Mouse (Mus musculus) limb, embryonic 13.5 days (tissue): ENCODE results near the gene Ckm. TPM values are rescaled to one million over a fixed set of nuclear protein-coding genes. Genes with fewer than 3 reads are reported as not detected.

Source experiments
- microRNA counts: library from miRNA; unstranded; fragments of <30 nt; microRNA quantifications from one replicate; lab custom pipeline; 2016
- microRNA-seq: library from miRNA; unstranded; fragments of <30 nt; microRNA quantifications from one replicate; pipeline ENCODE4, GENCODE M21; 2016
- polyA plus RNA-seq: library from polyadenylated mRNA; unstranded; fragments of >200 nt; fragmentation: Nextera tagmentation; extraction: Ambion mirVana; gene quantifications from 2 replicates; pipeline ENCODE4 v1.2.1, GENCODE M21; 2015

Gene Ckm
- polyA plus RNA-seq, 1 experiment from 2014 or later = 3.2 TPM

MicroRNAs encoded within 50 kb of the gene (microRNA counts, 519-probe panel; counts per million panel counts)
- not detected for microRNA mmu-miR-343 (lab: Ali Mortazavi, UCI)

Small RNA genes within 50 kb of the gene (microRNA-seq; reads per million reads assigned to microRNA genes)
- gene Mir343 = not detected

Other genes starting within 250 kb of the Ckm start
- gene Gipr, start 238.6 kb upstream of the Ckm start, polyA plus RNA-seq = 0.29 and 0.41 TPM in 2 replicates
- 5.2 and 5.5 TPM in 2 replicates for gene Eml2, start 228.4 kb upstream of the Ckm start, polyA plus RNA-seq
- 4.6 and 6.2 TPM in 2 replicates for gene Gpr4, start 192.2 kb upstream of the Ckm start, polyA plus RNA-seq
- gene Opa3, start 176.4 kb upstream of the Ckm start, polyA plus RNA-seq = 35.2 and 35.7 TPM in 2 replicates
- gene Vasp, start 133.0 kb upstream of the Ckm start, polyA plus RNA-seq = 68.9 and 69.0 TPM in 2 replicates
- not detected in 2 replicates for gene Ppm1n, start 124.7 kb upstream of the Ckm start, polyA plus RNA-seq
- 20.2 and 20.9 TPM in 2 replicates for gene Rtn2, start 122.2 kb upstream of the Ckm start, polyA plus RNA-seq
- gene Fosb, start 94.7 kb upstream of the Ckm start, polyA plus RNA-seq = 0.23 and 0.27 TPM in 2 replicates
- 89.1 and 96.4 TPM in 2 replicates for gene Ercc1, start 60.0 kb upstream of the Ckm start, polyA plus RNA-seq
- gene Cd3eap, start 45.3 kb upstream of the Ckm start, polyA plus RNA-seq = 29.9 and 31.8 TPM in 2 replicates
- 9.0 and 9.6 TPM in 2 replicates for gene Ppp1r13l, start 45.0 kb upstream of the Ckm start, polyA plus RNA-seq
- 18.2 and 18.3 TPM in 2 replicates for gene Ercc2, start 22.8 kb upstream of the Ckm start, polyA plus RNA-seq
- 8.3 and 8.6 TPM in 2 replicates for gene Klc3, start 672 bp upstream of the Ckm start, polyA plus RNA-seq
- 9.8 and 10.3 TPM in 2 replicates for gene Mark4, start 54.0 kb downstream of the Ckm start, polyA plus RNA-seq
- 1.1 and 1.3 TPM in 2 replicates for gene Exoc3l2, start 58.6 kb downstream of the Ckm start, polyA plus RNA-seq
- gene Bloc1s3, start 103.6 kb downstream of the Ckm start, polyA plus RNA-seq = 2.5 TPM in 2 replicates
- gene Trappc6a, start 103.6 kb downstream of the Ckm start, polyA plus RNA-seq = 67.5 and 67.8 TPM in 2 replicates
- 0.10 and 0.11 TPM in 2 replicates for gene Nkpd1, start 113.1 kb downstream of the Ckm start, polyA plus RNA-seq
- gene Ppp1r37, start 158.3 kb downstream of the Ckm start, polyA plus RNA-seq = 22.4 and 26.2 TPM in 2 replicates
- gene Zfp296, start 172.5 kb downstream of the Ckm start, polyA plus RNA-seq = 0.36 and 0.73 TPM in 2 replicates
- gene Gemin7, start 172.8 kb downstream of the Ckm start, polyA plus RNA-seq = 167 and 179 TPM in 2 replicates
- 62.2 and 64.6 TPM in 2 replicates for gene Clasrp, start 199.7 kb downstream of the Ckm start, polyA plus RNA-seq
- 9.1 and 9.6 TPM in 2 replicates for gene Relb, start 224.7 kb downstream of the Ckm start, polyA plus RNA-seq